Mouse (Mus musculus): ENCODE results near the gene Ash1l. TPM values are rescaled to one million over a fixed set of nuclear protein-coding genes. Genes with fewer than 3 reads are reported as not detected.
"Not testable (repeated sequence)": the region's sequence is repeated elsewhere in the genome, so short reads cannot be mapped to it uniquely, and the experiment has no call there.

The Ash1l gene
- polyA plus RNA-seq, 1 experiment from 2014 or later, result 24.6 TPM

- H3K27me3 ChIP-seq (replicated peaks; ENCODE audit: control insufficient read depth, insufficient read depth, low read length), result no peaks in the 10 kb centered on the region
- no peak for ATAC-seq
- peaks cover 13% of the 10 kb centered on the region; the same call in 1 of the 2 replicates for H3K36me3 ChIP-seq (ENCODE audit: control insufficient read depth, insufficient read depth)
- no peak overlapping the region for H3K9ac ChIP-seq (replicated peaks; ENCODE audit: low read depth, low read length)
- H3K4me3 ChIP-seq (replicated peaks; ENCODE audit: low read length), result no peak overlapping the region
- no peak overlapping the region for H3K4me2 ChIP-seq (ENCODE audit: low read length)
- no peaks in the 10 kb centered on the region for H3K9me3 ChIP-seq (ENCODE audit: control insufficient read depth, low read length)
- H3K27ac ChIP-seq (ENCODE audit: low read length), result no peak overlapping the region
- H3K4me1 ChIP-seq (replicated peaks; ENCODE audit: control insufficient read depth, insufficient read depth, low read length), result no peaks in the 10 kb centered on the region
- 95% methylated on average over 7 of the region's 7 CpGs for WGBS
These were observed 51.1 kb downstream of the Ash1l start for GRCm38 (mm10) chr3:89001536-89001935.

GRCm38 (mm10) chr3:89030896-89031295 is 80.5 kb downstream of the Ash1l start:
- not testable (repeated sequence) for H3K27ac ChIP-seq (ENCODE audit: low read length); ATAC-seq; H3K4me2 ChIP-seq (ENCODE audit: low read length); H3K9me3 ChIP-seq (ENCODE audit: control insufficient read depth, low read length); H3K9ac ChIP-seq (replicated peaks; ENCODE audit: low read depth, low read length); H3K27me3 ChIP-seq (replicated peaks; ENCODE audit: control insufficient read depth, insufficient read depth, low read length); H3K4me1 ChIP-seq (replicated peaks; ENCODE audit: control insufficient read depth, insufficient read depth, low read length); H3K4me3 ChIP-seq (replicated peaks; ENCODE audit: low read length)
- 94% methylated on average over 5 of the region's 5 CpGs for WGBS
- peaks cover 41% of the 10 kb centered on the region for H3K36me3 ChIP-seq (ENCODE audit: control insufficient read depth, insufficient read depth)

GRCm38 (mm10) chr3:89043359-89043758 is 92.9 kb downstream of the Ash1l start:
- Histone ChIP-seq H3K4me3 (replicated peaks; ENCODE audit: low read length) (no peak overlapping the region), H3K36me3 (ENCODE audit: control insufficient read depth, insufficient read depth) (peaks cover 31% of the 10 kb centered on the region), H3K27me3 (replicated peaks; ENCODE audit: control insufficient read depth, insufficient read depth, low read length) (no peaks in the 10 kb centered on the region)

GRCm38 (mm10) chr3:89058361-89058760 is 107.9 kb downstream of the Ash1l start:
- no peak overlapping the region for H3K4me3 ChIP-seq (replicated peaks; ENCODE audit: low read length)
- H3K27ac ChIP-seq (ENCODE audit: low read length), result no peak overlapping the region
- no peaks in the 10 kb centered on the region for H3K4me1 ChIP-seq (replicated peaks; ENCODE audit: control insufficient read depth, insufficient read depth, low read length)
- H3K9ac ChIP-seq (replicated peaks; ENCODE audit: low read depth, low read length), result no peak overlapping the region
- no peaks in the 10 kb centered on the region for H3K27me3 ChIP-seq (replicated peaks; ENCODE audit: control insufficient read depth, insufficient read depth, low read length)
- WGBS, result 94% methylated on average over 9 of the region's 9 CpGs
- H3K4me2 ChIP-seq (ENCODE audit: low read length), result no peak overlapping the region
- peaks cover 25% of the 10 kb centered on the region for H3K36me3 ChIP-seq (ENCODE audit: control insufficient read depth, insufficient read depth)
- H3K9me3 ChIP-seq (ENCODE audit: control insufficient read depth, low read length), result no peaks in the 10 kb centered on the region
- no peak for ATAC-seq

More at GRCm38 (mm10) chr3:89043359-89043758, 92.9 kb downstream of the Ash1l start:
- no peak overlapping the region for H3K27ac ChIP-seq (ENCODE audit: low read length)
- no peaks in the 10 kb centered on the region for H3K9me3 ChIP-seq (ENCODE audit: control insufficient read depth, low read length)
- ATAC-seq, result no peak
- no peak overlapping the region for H3K4me2 ChIP-seq (ENCODE audit: low read length)
- H3K4me1 ChIP-seq (replicated peaks; ENCODE audit: control insufficient read depth, insufficient read depth, low read length), result no peaks in the 10 kb centered on the region
- whole genome bisulfite sequencing, result 79% methylated on average over 4 of the region's 4 CpGs
- no peak overlapping the region for H3K9ac ChIP-seq (replicated peaks; ENCODE audit: low read depth, low read length)

- Histone ChIP-seq H3K9ac (replicated peaks; ENCODE audit: low read depth, low read length) (no peak overlapping the region), H3K36me3 (ENCODE audit: control insufficient read depth, insufficient read depth) (peaks cover 29% of the 10 kb centered on the region), H3K4me1 (replicated peaks; ENCODE audit: control insufficient read depth, insufficient read depth, low read length) (no peaks in the 10 kb centered on the region), H3K9me3 (ENCODE audit: control insufficient read depth, low read length) (no peaks in the 10 kb centered on the region), H3K27me3 (replicated peaks; ENCODE audit: control insufficient read depth, insufficient read depth, low read length) (no peaks in the 10 kb centered on the region), H3K4me3 (replicated peaks; ENCODE audit: low read length) (no peak overlapping the region), H3K4me2 (ENCODE audit: low read length) (no peak overlapping the region), H3K27ac (ENCODE audit: low read length) (no peak overlapping the region)
- ATAC-seq, result no peak
- WGBS, result 68% methylated on average over 3 of the region's 3 CpGs
These were observed 108.4 kb downstream of the Ash1l start for GRCm38 (mm10) chr3:89058783-89059182.

GRCm38 (mm10) chr3:89061696-89062095 is 111.3 kb downstream of the Ash1l start:
- H3K9me3 ChIP-seq (ENCODE audit: control insufficient read depth, low read length), result no peaks in the 10 kb centered on the region
- no peaks in the 10 kb centered on the region for H3K4me1 ChIP-seq (replicated peaks; ENCODE audit: control insufficient read depth, insufficient read depth, low read length)
- H3K36me3 ChIP-seq (ENCODE audit: control insufficient read depth, insufficient read depth), result peaks cover 40% of the 10 kb centered on the region
- no peak overlapping the region for H3K9ac ChIP-seq (replicated peaks; ENCODE audit: low read depth, low read length)
- H3K4me2 ChIP-seq (ENCODE audit: low read length), result no peak overlapping the region
- WGBS, result 67% methylated on average over 3 of the region's 3 CpGs
- no peak overlapping the region for H3K4me3 ChIP-seq (replicated peaks; ENCODE audit: low read length)
- no peak overlapping the region for H3K27ac ChIP-seq (ENCODE audit: low read length)
- ATAC-seq, result no peak
- no peaks in the 10 kb centered on the region for H3K27me3 ChIP-seq (replicated peaks; ENCODE audit: control insufficient read depth, insufficient read depth, low read length)

GRCm38 (mm10) chr3:89067265-89067664 is 116.8 kb downstream of the Ash1l start:
- H3K4me2 ChIP-seq (ENCODE audit: low read length), result no peak overlapping the region
- H3K9ac ChIP-seq (replicated peaks; ENCODE audit: low read depth, low read length), result no peak overlapping the region
- peaks cover 66% of the 10 kb centered on the region for H3K36me3 ChIP-seq (ENCODE audit: control insufficient read depth, insufficient read depth)
- ATAC-seq, result no peak
- no peak overlapping the region for H3K4me3 ChIP-seq (replicated peaks; ENCODE audit: low read length)
- H3K27ac ChIP-seq (ENCODE audit: low read length), result no peak overlapping the region
- H3K27me3 ChIP-seq (replicated peaks; ENCODE audit: control insufficient read depth, insufficient read depth, low read length), result no peaks in the 10 kb centered on the region
- no peaks in the 10 kb centered on the region for H3K9me3 ChIP-seq (ENCODE audit: control insufficient read depth, low read length)
- no peaks in the 10 kb centered on the region for H3K4me1 ChIP-seq (replicated peaks; ENCODE audit: control insufficient read depth, insufficient read depth, low read length)

GRCm38 (mm10) chr3:89077383-89077782 is 127.0 kb downstream of the Ash1l start:
- no peaks in the 10 kb centered on the region for H3K4me1 ChIP-seq (replicated peaks; ENCODE audit: control insufficient read depth, insufficient read depth, low read length)
- no peaks in the 10 kb centered on the region for H3K27me3 ChIP-seq (replicated peaks; ENCODE audit: control insufficient read depth, insufficient read depth, low read length)
- no peak overlapping the region for H3K4me2 ChIP-seq (ENCODE audit: low read length)
- WGBS, result 97% methylated on average over 9 of the region's 9 CpGs
- H3K9ac ChIP-seq (replicated peaks; ENCODE audit: low read depth, low read length), result no peak overlapping the region
- H3K4me3 ChIP-seq (replicated peaks; ENCODE audit: low read length), result no peak overlapping the region
- H3K27ac ChIP-seq (ENCODE audit: low read length), result no peak overlapping the region
- peaks cover 40% of the 10 kb centered on the region for H3K36me3 ChIP-seq (ENCODE audit: control insufficient read depth, insufficient read depth)
- H3K9me3 ChIP-seq (ENCODE audit: control insufficient read depth, low read length), result no peaks in the 10 kb centered on the region
- ATAC-seq, result no peak

- H3K9ac ChIP-seq (replicated peaks; ENCODE audit: low read depth, low read length), result not testable (repeated sequence)
These were observed 131.9 kb downstream of the Ash1l start for GRCm38 (mm10) chr3:89082287-89082686.

GRCm38 (mm10) chr3:89084133-89084532 is 133.7 kb downstream of the Ash1l start:
- H3K4me1 ChIP-seq (replicated peaks; ENCODE audit: control insufficient read depth, insufficient read depth, low read length), result peaks cover 4% of the 10 kb centered on the region
- no peak overlapping the region for H3K27ac ChIP-seq (ENCODE audit: low read length)
- peaks cover 15% of the 10 kb centered on the region for H3K36me3 ChIP-seq (ENCODE audit: control insufficient read depth, insufficient read depth)
- H3K4me2 ChIP-seq (ENCODE audit: low read length), result no peak overlapping the region
- no peak overlapping the region for H3K9ac ChIP-seq (replicated peaks; ENCODE audit: low read depth, low read length)
- H3K9me3 ChIP-seq (ENCODE audit: control insufficient read depth, low read length), result no peaks in the 10 kb centered on the region
- H3K4me3 ChIP-seq (replicated peaks; ENCODE audit: low read length), result no peak overlapping the region
- no peaks in the 10 kb centered on the region for H3K27me3 ChIP-seq (replicated peaks; ENCODE audit: control insufficient read depth, insufficient read depth, low read length)
- no peak for ATAC-seq
- WGBS, result 90% methylated on average over 2 of the region's 2 CpGs

More at GRCm38 (mm10) chr3:89082287-89082686, 131.9 kb downstream of the Ash1l start:
- not testable (repeated sequence) for H3K4me2 ChIP-seq (ENCODE audit: low read length); H3K27me3 ChIP-seq (replicated peaks; ENCODE audit: control insufficient read depth, insufficient read depth, low read length); H3K27ac ChIP-seq (ENCODE audit: low read length); H3K4me3 ChIP-seq (replicated peaks; ENCODE audit: low read length); ATAC-seq; H3K9me3 ChIP-seq (ENCODE audit: control insufficient read depth, low read length); H3K4me1 ChIP-seq (replicated peaks; ENCODE audit: control insufficient read depth, insufficient read depth, low read length)
- peaks cover 20% of the 10 kb centered on the region for H3K36me3 ChIP-seq (ENCODE audit: control insufficient read depth, insufficient read depth)

All from forebrain, embryonic 16.5 days (tissue).